Mouse (Mus musculus): ENCODE results near the gene Wasf3. TPM values are rescaled to one million over a fixed set of nuclear protein-coding genes. Genes with fewer than 3 reads are reported as not detected.
A peak's percentile ranks its signal among the peaks of the same experiment; 100 is the strongest.
"Not testable (repeated sequence)": the region's sequence is repeated elsewhere in the genome, so short reads cannot be mapped to it uniquely, and the experiment has no call there.

Gene Wasf3
- polyA plus RNA-seq, 1 experiment from 2014 or later: 19.9 TPM

DNA sequence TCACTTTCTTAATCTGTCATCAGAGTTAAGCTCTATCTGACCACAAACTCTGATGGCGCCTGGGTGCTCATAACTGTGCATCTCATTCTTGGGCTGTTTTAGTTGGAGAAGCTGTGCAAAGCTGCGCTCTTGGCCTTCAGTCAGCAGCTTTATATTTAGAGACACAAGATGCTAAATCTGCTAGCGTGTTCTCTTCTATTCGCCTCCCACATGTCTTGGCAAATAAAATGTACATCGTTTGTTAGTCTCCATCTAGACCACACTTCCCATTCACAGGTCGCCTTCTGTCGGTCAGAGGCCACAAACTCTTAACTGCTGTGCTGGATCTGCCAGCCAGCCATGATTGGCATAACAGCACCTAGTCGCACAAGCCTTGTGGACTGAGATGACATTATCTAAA is 14.0 kb upstream of the Wasf3 start:
- WGBS: 90% methylated on average over 8 of the region's 8 CpGs
- no peak overlapping the region for H3K9ac ChIP-seq
- no peak for ATAC-seq (ENCODE audit: low FRiP score, low read depth)

DNA sequence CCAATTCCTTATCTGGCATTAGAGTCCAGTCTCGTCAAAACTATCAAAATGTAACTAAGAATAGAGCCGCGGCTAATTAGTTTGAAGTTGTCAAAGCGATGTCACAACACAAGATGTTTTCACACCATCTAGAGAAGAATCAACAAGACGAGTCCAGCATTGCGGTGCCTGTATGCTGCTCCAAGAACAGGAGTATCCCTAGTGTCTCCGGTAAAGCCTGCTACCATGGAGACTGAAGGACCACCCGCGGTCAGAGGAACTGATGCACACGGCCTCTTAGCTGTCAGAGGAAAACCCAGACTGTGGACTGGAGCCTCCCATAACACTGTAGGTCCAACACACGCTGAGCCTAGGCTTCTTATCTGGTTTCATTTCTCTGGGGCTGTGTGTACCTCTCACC is 11.5 kb upstream of the Wasf3 start:
- WGBS: 75% methylated on average over 11 of the region's 11 CpGs
- no peaks in the 10 kb centered on the region for H3K36me3 ChIP-seq
- H3K27me3 ChIP-seq: no peaks in the 10 kb centered on the region
- no peak overlapping the region for H3K9ac ChIP-seq
- no peak overlapping the region for H3K27ac ChIP-seq (replicated peaks)
- H3K4me1 ChIP-seq (replicated peaks): no peaks in the 10 kb centered on the region
- no peaks in the 10 kb centered on the region for H3K9me3 ChIP-seq
- no peak for ATAC-seq (ENCODE audit: low FRiP score, low read depth)
- no peak overlapping the region for H3K4me3 ChIP-seq
- H3K4me2 ChIP-seq: no peak overlapping the region

More for the DNA sequence above, 14.0 kb upstream of the Wasf3 start:
- Histone ChIP-seq H3K27me3 (no peaks in the 10 kb centered on the region), H3K4me3 (no peak overlapping the region), H3K36me3 (no peaks in the 10 kb centered on the region), H3K27ac (replicated peaks) (no peak overlapping the region), H3K9me3 (no peaks in the 10 kb centered on the region), H3K4me2 (no peak overlapping the region), H3K4me1 (replicated peaks) (no peaks in the 10 kb centered on the region)

DNA sequence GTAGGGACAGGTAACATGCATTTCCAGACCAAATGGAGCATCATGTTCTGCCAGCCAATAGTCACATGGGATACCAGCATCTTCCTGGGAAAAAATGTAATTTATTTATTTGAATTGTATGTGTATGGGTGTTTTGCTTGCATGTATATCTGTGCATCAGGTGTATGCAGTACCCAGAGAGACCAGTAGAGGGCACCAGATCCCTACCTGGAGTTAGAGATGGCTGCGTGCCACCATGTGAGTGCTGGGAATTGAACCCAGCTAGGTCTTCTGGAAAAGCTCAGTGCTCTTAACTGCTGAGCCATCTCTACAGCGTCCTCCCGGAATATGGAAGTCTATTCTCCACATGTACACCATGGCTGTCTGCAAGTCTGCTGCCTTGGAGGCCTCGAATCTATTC is 8.2 kb upstream of the Wasf3 start:
- 83% methylated on average over 4 of the region's 4 CpGs for WGBS
- H3K27ac ChIP-seq (replicated peaks): no peak overlapping the region
- no peaks in the 10 kb centered on the region for H3K27me3 ChIP-seq
- H3K4me1 ChIP-seq (replicated peaks): no peaks in the 10 kb centered on the region
- H3K4me2 ChIP-seq: no peak overlapping the region
- H3K9me3 ChIP-seq: no peaks in the 10 kb centered on the region
- H3K4me3 ChIP-seq: no peak overlapping the region
- H3K36me3 ChIP-seq: no peaks in the 10 kb centered on the region
- no peak overlapping the region for H3K9ac ChIP-seq
- no peak for ATAC-seq (ENCODE audit: low FRiP score, low read depth)

DNA sequence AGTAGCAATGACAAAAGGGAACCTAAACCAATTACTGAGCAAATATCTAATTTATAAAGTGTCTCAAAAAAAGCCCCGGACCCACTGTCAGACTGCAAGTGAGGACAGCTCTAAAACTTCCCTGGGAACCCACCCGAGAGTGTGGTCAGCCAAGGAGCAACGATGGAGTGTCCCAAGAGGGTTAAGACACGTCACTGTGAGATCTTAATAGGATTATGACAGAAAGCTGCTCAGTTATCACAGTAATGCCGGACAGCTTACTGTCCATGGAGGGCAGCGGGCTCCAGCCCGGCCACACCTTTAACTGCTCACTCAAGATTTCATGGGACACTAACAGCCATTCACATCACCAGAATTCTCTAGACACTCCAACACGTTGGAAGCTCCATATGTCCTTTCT is 4.7 kb upstream of the Wasf3 start:
- Histone ChIP-seq H3K4me2 (no peak overlapping the region), H3K4me1 (replicated peaks) (no peaks in the 10 kb centered on the region), H3K36me3 (no peaks in the 10 kb centered on the region), H3K4me3 (no peak overlapping the region), H3K27ac (replicated peaks) (no peak overlapping the region), H3K9me3 (no peaks in the 10 kb centered on the region), H3K27me3 (no peaks in the 10 kb centered on the region), H3K9ac (no peak overlapping the region)
- ATAC-seq (ENCODE audit: low FRiP score, low read depth): no peak
- WGBS: 83% methylated on average over 8 of the region's 8 CpGs

DNA sequence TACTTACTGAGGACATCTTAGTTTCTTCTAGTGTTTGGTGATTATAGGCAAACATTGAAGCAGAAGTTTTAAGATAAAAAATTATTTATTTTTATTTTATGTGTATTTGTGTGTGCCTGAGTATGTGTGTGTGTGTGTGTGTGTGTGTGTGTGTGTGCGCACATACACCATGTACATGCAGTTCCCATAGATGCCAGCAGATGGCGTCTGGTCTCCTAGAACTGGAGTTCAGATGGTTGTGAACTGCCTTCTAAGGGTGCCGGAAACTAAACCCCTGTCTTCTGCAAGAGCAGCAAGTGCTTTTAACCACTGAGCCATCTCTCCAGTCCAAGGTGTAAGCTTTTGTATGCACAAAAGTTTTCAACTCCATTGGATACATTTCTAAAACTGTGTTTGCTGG is 2.5 kb upstream of the Wasf3 start:
- WGBS: 83% methylated on average over 3 of the region's 3 CpGs
- ATAC-seq (ENCODE audit: low FRiP score, low read depth): no peak
- peaks cover 4% of the 10 kb centered on the region; the same call in 1 of the 2 replicates for H3K36me3 ChIP-seq
- H3K4me2 ChIP-seq: no peak overlapping the region
- no peaks in the 10 kb centered on the region for H3K27me3 ChIP-seq
- no peak overlapping the region for H3K27ac ChIP-seq (replicated peaks)
- no peak overlapping the region for H3K9ac ChIP-seq
- no peak overlapping the region for H3K4me3 ChIP-seq
- H3K4me1 ChIP-seq (replicated peaks): peaks cover 6% of the 10 kb centered on the region
- H3K9me3 ChIP-seq: no peaks in the 10 kb centered on the region

DNA sequence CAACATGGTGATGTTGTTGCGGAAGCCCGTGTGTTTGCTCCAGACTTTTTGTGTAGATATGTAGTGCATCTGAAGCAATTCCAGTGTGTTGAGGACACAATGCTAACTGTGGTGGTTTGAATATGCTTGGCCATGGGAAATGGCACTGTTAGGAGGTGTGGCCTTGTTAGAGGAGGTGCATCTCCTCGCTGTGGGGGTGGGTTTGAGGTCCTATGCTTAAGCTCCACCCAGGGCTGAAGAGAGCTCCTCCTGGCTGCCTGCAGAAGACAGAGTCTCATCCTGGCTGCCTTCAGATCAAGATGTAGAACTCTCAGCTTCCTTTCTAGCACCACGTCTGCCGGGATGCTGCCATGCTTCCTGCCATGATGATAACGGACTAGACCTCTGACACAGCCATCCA is 1.4 kb upstream of the Wasf3 start:
- peaks cover 6% of the 10 kb centered on the region for H3K4me1 ChIP-seq (replicated peaks)
- H3K27me3 ChIP-seq: no peaks in the 10 kb centered on the region
- 63% methylated on average over 6 of the region's 6 CpGs for WGBS
- no peak overlapping the region for H3K27ac ChIP-seq (replicated peaks)
- H3K4me3 ChIP-seq: no peak overlapping the region
- ATAC-seq (ENCODE audit: low FRiP score, low read depth): no peak
- H3K9me3 ChIP-seq: no peaks in the 10 kb centered on the region
- peaks cover 4% of the 10 kb centered on the region; the same call in 1 of the 2 replicates for H3K36me3 ChIP-seq
- H3K9ac ChIP-seq: no peak overlapping the region
- no peak overlapping the region for H3K4me2 ChIP-seq

DNA sequence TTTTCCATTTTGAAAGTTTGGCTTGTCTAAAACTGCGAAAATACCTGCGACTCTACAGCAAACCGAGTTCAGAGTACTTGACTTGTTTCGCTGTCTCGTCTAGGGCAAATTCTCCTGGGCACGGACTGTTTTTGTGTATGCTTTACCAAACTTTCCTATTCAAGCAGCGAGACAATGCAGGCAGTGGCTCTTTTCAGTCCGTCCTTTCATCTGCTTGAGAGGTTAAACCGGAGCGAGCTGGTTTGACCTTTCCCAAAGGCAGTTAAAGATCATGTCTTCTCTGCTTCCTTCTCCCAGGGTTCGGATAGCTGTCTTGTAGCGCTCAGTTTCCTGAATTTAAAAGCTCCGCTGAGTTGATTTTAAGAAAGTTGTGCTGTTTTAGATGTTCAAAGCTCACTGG is 1.2 kb downstream of the Wasf3 start:
- Histone ChIP-seq H3K4me1 (replicated peaks) (peaks cover 6% of the 10 kb centered on the region), H3K4me2 (peak overlapping the region; percentile 71), H3K27me3 (no peaks in the 10 kb centered on the region), H3K9me3 (no peaks in the 10 kb centered on the region), H3K27ac (replicated peaks) (0 out of 2 replicates have a peak overlapping the region, but pooled peaks have one; percentile 3), H3K4me3 (peak overlapping the region; percentile 52), H3K9ac (peak overlapping the region; percentile 58), H3K36me3 (peaks cover 4% of the 10 kb centered on the region; the same call in 1 of the 2 replicates)
- ATAC-seq (ENCODE audit: low FRiP score, low read depth): no peak
- WGBS: 2% methylated on average over 13 of the region's 13 CpGs

DNA sequence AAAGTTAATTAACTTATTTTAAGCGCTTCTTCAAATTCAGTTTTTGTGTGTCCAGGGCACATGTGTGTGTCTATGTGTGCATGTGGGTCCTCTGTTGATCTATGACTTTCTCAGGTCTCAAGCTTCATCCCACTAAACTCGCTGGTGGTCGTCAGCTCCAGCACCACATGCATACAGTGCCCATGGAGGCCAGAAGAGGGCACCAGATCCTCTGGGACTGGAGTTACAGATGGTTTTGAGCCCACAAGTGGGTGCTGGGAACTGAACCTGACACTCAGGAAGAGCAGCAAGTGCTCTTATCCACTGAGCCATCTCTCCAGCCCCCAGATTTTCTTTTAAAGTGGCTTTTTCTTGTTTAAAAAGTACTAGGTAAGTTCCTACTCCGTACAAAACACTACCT is 2.1 kb downstream of the Wasf3 start:
- Histone ChIP-seq H3K4me1 (replicated peaks) (peaks cover 6% of the 10 kb centered on the region), H3K27ac (replicated peaks) (no peak overlapping the region), H3K9ac (no peak overlapping the region), H3K36me3 (peaks cover 4% of the 10 kb centered on the region; the same call in 1 of the 2 replicates), H3K4me2 (peak overlapping the region; percentile 71; the same call in 1 of the 2 replicates), H3K4me3 (no peak overlapping the region), H3K9me3 (no peaks in the 10 kb centered on the region), H3K27me3 (no peaks in the 10 kb centered on the region)
- no peak for ATAC-seq (ENCODE audit: low FRiP score, low read depth)
- 93% methylated on average over 4 of the region's 4 CpGs for WGBS

DNA sequence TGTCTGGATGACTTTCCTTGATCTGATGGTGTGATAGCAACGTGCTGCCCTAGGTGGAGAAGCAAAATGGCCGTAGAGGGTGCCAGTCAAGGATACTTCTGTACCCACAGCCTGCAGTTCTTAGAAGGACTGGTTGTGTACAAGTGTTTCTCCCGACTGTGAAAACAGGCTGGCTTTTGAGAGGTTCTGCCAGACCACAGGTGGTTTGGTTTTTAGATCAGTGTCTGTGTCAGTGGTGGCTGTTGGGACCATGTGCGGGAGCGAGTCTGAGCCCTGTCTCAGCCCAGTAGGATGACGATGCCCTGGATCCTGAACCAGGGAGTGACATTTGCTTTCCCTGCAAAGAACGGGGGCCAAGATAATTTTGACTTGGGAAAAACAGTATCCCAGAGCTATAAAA is 9.8 kb downstream of the Wasf3 start:
- 88% methylated on average over 7 of the region's 7 CpGs for WGBS
- Histone ChIP-seq H3K4me3 (no peak overlapping the region), H3K36me3 (no peaks in the 10 kb centered on the region), H3K9me3 (peaks cover 5% of the 10 kb centered on the region; the same call in 1 of the 2 replicates), H3K9ac (no peak overlapping the region), H3K4me2 (no peak overlapping the region), H3K27ac (replicated peaks) (0 out of 2 replicates have a peak overlapping the region, but pooled peaks have one; percentile 18), H3K27me3 (no peaks in the 10 kb centered on the region), H3K4me1 (replicated peaks) (no peaks in the 10 kb centered on the region)
- no peak for ATAC-seq (ENCODE audit: low FRiP score, low read depth)

DNA sequence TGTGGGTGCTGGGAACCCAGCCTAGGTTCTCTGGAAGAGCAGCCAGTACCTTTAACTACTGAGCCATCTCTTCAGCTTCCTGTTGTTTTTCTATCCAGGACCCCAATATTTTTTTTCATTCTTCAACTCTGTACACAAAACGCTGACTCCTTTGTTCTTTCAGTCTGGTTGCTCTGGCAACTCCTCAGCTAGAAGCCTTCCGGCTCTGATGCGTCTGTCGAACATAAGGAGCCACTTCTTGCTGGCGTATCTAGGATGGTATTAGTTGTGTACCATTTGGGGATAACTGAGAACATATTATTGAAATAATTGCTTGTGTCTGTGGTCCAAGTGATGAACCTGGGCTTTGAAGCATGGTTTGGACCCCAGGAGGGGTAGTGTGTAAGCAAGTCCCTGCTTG is 12.5 kb downstream of the Wasf3 start:
- Histone ChIP-seq H3K9ac (no peak overlapping the region), H3K4me3 (no peak overlapping the region), H3K27ac (replicated peaks) (no peak overlapping the region), H3K4me2 (no peak overlapping the region), H3K4me1 (replicated peaks) (peaks cover 4% of the 10 kb centered on the region; the same call in 1 of the 2 replicates), H3K36me3 (no peaks in the 10 kb centered on the region), H3K9me3 (peaks cover 5% of the 10 kb centered on the region; the same call in 1 of the 2 replicates), H3K27me3 (no peaks in the 10 kb centered on the region)
- 76% methylated on average over 5 of the region's 5 CpGs for WGBS
- ATAC-seq (ENCODE audit: low FRiP score, low read depth): no peak

DNA sequence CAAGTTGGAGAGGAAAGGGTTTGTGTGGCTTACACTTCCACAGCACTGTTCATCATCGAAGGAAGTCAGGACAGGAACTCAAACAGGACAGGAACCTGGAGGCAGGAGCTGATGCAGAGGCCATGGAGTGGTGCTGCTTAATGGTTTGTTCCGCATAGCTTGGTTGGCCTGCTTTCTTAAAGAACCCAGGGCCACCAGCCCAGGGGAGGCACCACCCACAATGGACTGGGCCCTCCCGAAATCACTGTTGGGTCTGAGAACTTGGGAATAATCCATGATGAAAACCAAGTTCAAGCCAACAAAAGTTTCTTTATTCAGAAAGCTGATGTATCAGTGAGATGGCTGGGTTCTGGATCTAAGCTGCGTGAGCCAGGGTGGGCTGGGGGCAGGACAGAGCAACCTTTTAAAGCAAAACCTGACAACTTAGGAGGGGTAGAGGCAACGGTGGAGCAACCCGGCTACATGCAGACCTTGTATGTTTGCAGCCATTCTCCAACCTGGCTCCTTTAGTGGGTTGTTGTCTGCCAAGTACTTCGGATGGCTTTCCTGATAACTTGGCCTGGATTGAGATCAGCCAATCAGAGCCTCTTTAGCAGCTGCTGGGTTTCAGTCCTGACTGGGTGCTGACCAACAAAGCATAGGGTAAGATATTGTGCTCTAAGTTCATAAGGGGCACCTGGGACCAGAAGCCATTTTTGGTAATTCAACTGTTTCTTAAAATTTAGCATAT is 13.8 kb downstream of the Wasf3 start:
- Histone ChIP-seq H3K4me2 (no peak overlapping the region), H3K27me3 (no peaks in the 10 kb centered on the region), H3K4me1 (replicated peaks) (peaks cover 6% of the 10 kb centered on the region; the same call in 1 of the 2 replicates), H3K36me3 (no peaks in the 10 kb centered on the region), H3K4me3 (no peak overlapping the region), H3K9me3 (0 out of 2 replicates have a peak, but pooled peaks cover 5% of the 10 kb centered on the region), H3K27ac (replicated peaks) (no peak overlapping the region), H3K9ac (no peak overlapping the region)
- WGBS: 94% methylated on average over 7 of the region's 7 CpGs
- ATAC-seq (ENCODE audit: low FRiP score, low read depth): no peak

DNA sequence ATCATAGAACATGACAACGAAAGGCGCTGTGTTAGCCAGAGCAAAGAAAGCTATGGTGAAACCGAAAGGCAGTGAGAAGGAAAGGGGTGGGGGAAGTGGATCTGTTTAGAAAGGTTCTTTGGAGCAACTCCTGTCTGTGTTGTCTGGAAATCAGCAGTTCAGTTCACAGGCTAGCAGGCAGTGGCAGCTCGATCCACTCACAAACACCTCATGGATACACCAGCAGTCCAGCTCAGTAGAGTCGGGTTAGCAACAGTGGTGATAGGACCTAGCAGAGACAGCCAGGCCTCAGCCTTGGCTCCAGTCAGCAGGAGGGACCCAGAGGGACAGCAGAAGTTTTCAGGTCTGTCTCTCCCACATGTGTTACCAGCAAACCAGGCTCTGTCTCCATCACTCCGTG is 16.2 kb downstream of the Wasf3 start:
- not testable (repeated sequence) for H3K4me1 ChIP-seq (replicated peaks); H3K36me3 ChIP-seq; H3K27ac ChIP-seq (replicated peaks); H3K4me3 ChIP-seq; H3K9me3 ChIP-seq; H3K9ac ChIP-seq; H3K4me2 ChIP-seq; ATAC-seq (ENCODE audit: low FRiP score, low read depth); H3K27me3 ChIP-seq
- WGBS: 95% methylated on average over 6 of the region's 6 CpGs

Data from hindbrain, embryonic 15.5 days (tissue).